Mouse (Mus musculus) cerebellum, adult 9-10 months (tissue): ENCODE data around the gene Dpy19l3.
A peak's percentile ranks its signal among the peaks of the same experiment; 100 is the strongest.

Source experiments
- DNase-seq: peaks from one replicate; pipeline ENCODE4 v3.0.0; 2022

Gene Dpy19l3

GRCm38 (mm10) chr7:35686756-35687155 is 67.5 kb downstream of the Dpy19l3 start:
- peak; percentile 51 for DNase-seq

- DNase-seq: no peak
These were observed 68.0 kb downstream of the Dpy19l3 start for GRCm38 (mm10) chr7:35686216-35686615.

- DNase-seq: no peak
These were observed 70.7 kb downstream of the Dpy19l3 start for GRCm38 (mm10) chr7:35683409-35684122.

- DNase-seq: no peak
These were observed 72.7 kb downstream of the Dpy19l3 start for GRCm38 (mm10) chr7:35681559-35681958.

GRCm38 (mm10) chr7:35678976-35679375 is 75.3 kb downstream of the Dpy19l3 start:
- no peak for DNase-seq

- no peak for DNase-seq
These were observed 85.9 kb downstream of the Dpy19l3 start for GRCm38 (mm10) chr7:35668066-35669041.

- no peak for DNase-seq
These were observed 90.4 kb downstream of the Dpy19l3 start for GRCm38 (mm10) chr7:35663790-35664376.

GRCm38 (mm10) chr7:35659173-35659572 is 95.1 kb downstream of the Dpy19l3 start:
- DNase-seq: no peak

- no peak for DNase-seq
These were observed 96.4 kb downstream of the Dpy19l3 start for GRCm38 (mm10) chr7:35657829-35658228.

- DNase-seq: no peak
These were observed 102.5 kb downstream of the Dpy19l3 start for GRCm38 (mm10) chr7:35651583-35652270.

- no peak for DNase-seq
These were observed 103.4 kb downstream of the Dpy19l3 start for GRCm38 (mm10) chr7:35650716-35651410.

- DNase-seq: no peak
These were observed 105.2 kb downstream of the Dpy19l3 start for GRCm38 (mm10) chr7:35649071-35649470.

GRCm38 (mm10) chr7:35648239-35649069 is 105.8 kb downstream of the Dpy19l3 start:
- no peak for DNase-seq

- DNase-seq: peak; percentile 96
These were observed 107.1 kb downstream of the Dpy19l3 start, which contains the start of gene Pdcd5 for GRCm38 (mm10) chr7:35647101-35647698. Gene Pdcd5, minus strand, starts transcription at chr7:35647521.

- no peak for DNase-seq
These were observed 107.8 kb downstream of the Dpy19l3 start for GRCm38 (mm10) chr7:35646317-35647081.

- no peak for DNase-seq
These were observed 114.2 kb downstream of the Dpy19l3 start for GRCm38 (mm10) chr7:35640072-35640471.

GRCm38 (mm10) chr7:35636874-35637273 is 117.4 kb downstream of the Dpy19l3 start:
- no peak for DNase-seq

GRCm38 (mm10) chr7:35636229-35636628 is 118.0 kb downstream of the Dpy19l3 start:
- DNase-seq: no peak
